Mouse (Mus musculus) gastrocnemius, adult 18-20 months (tissue): ENCODE results near the gene Zfp346. TPM values are rescaled to one million over a fixed set of nuclear protein-coding genes. Genes with fewer than 3 reads are reported as not detected.
A peak's percentile ranks its signal among the peaks of the same experiment; 100 is the strongest.

Experiments
- DNase-seq: peaks from one replicate; pipeline ENCODE4 v3.0.0; 2021; ENCODE audit warnings: low spot score
- total RNA-seq, 2 experiments: library from RNA; stranded (reverse); gene quantifications; 2 replicates each; pipeline ENCODE4 v1.2.3; 2021

Gene Zfp346
- total RNA-seq, 2 experiments from 2014 or later = 12.1 to 14.5 TPM

DNA sequence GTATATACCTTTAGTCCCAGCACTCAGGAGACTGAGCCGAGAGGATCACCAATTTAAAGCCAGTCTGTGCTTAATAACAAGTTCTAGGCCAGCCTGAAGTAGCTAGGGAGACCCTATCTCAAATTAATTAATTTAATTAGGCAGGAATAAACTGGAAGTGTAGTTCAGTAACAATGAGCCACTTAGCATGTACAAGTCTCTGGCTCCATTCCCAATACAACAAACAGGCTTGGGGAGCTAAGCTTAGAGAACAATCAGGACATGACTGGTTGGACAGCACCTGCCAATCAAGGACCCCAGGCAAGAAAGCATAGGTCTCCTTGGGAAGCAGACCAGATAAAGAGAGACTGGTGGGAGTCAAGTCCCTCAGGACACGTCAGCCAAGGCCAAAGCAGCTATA is 35.2 kb downstream of the Zfp346 start:
- no peak for DNase-seq

DNA sequence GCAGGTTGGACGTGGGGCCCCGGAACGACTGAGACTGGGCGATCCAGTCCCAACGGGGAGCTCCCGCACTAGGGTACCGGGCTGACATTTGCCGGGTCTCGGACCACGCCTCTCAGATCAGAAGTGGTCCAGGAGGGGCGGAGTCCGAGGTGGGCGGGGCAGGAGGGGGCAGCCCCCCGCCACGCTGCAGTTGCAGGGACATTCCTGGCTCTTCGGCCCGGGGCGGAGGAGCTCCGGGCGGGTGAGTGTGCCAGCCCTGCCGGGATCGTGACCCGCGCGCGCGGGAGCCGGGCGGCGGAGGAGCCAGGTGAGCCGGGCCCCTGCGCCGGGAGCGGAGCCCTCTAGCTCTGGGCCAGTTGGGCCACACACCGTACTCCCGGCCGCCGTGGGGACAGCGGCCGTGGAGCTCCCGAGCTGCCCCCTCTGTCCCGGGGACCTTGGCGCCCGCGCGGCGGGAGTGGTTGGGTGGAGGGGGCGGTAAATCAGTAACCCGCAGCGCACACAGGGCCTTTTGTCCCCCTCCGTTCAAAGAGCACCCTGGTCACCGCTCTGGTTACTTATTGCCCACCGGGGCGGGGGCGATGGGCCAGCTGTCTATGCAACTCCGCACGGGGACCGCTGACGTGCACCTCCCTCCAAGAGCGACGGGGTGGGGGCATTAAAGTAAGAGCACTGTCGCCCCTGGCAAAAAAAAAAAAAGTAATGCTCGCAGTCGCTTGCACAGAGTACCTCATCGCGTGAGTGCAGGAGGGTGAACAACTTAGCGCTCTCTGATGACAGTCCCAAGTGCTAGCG is 47.7 kb downstream of the Zfp346 start, which contains the start of gene Fgfr4:
TSS of gene Fgfr4 (plus strand) at position 20 of the 795 bp plus-strand sequence.
- DNase-seq = no peak

DNA sequence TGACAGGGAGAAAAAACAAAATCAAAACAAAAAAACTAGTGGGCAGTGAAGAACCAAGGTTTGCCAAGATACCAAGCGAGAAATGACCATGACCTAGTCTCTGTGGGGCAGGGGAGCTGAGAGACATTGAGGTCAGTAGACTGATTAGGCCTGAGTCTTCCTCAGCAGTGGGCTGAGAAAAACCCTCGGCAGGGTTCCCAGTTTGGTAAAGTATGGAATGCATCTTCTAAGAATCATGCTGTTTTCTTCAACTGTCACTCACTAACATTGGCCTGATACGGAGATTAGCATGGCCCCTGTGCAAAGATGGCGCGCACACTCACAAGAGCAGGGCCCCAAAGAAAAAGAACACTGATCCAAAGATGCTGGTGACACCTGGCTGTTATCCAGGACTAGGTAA is 48.8 kb downstream of the Zfp346 start:
- no peak for DNase-seq

DNA sequence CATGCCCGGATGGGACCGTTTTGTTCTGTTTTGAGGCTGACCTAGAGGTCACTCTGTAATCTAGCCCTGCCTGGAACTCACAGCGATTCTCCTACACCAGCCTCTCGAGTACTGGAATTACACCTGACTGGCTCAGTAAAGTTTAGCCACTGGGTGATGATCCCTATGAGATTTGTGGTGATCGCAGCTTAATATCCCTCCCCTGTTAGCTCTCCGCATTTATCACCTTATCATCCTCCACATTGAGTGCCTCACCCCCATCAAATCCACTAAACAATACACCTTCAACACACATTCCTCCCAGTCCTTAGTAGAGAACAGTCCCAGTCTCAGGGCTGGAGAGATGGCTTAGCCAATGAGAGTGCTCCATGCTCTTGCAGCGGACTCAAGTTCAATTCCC is 57.3 kb downstream of the Zfp346 start:
- no peak for DNase-seq

DNA sequence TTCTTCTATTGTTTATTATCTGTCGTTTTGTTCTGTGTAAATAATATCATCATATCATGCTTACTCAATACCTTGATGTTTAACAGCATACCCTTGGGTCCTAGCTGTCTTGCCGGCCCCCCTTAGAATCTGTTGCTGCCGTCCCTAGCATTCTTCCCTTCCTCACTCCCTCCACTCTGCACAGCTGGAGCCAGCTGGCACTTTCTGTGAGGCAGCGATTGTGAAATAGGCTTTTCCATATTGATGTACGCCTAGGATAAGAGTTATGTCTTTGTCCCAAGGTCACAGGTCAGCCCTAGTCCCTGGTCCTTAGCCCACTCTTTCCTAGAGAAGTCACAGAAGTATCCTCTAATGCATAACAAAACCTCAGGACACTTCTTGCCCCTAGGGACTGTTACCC is 58.4 kb downstream of the Zfp346 start:
- DNase-seq = no peak

DNA sequence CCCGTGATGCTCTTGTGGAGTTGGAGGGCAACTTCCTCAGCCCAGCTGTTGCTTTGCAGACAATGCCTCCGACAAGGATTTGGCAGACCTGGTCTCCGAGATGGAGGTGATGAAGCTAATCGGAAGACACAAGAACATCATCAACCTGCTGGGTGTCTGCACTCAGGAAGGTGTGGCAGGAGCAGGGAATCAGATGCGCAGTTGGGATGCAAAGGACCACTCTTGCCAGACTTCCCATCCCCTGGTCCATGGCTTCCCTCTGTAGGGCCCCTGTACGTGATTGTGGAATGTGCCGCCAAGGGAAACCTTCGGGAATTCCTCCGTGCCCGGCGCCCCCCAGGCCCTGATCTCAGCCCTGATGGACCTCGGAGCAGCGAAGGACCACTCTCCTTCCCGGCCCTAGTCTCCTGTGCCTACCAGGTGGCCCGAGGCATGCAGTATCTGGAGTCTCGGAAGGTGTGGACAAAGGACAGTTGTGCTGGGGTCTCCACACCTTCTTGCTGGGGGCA is 60.8 kb downstream of the Zfp346 start:
- DNase-seq = no peak

DNA sequence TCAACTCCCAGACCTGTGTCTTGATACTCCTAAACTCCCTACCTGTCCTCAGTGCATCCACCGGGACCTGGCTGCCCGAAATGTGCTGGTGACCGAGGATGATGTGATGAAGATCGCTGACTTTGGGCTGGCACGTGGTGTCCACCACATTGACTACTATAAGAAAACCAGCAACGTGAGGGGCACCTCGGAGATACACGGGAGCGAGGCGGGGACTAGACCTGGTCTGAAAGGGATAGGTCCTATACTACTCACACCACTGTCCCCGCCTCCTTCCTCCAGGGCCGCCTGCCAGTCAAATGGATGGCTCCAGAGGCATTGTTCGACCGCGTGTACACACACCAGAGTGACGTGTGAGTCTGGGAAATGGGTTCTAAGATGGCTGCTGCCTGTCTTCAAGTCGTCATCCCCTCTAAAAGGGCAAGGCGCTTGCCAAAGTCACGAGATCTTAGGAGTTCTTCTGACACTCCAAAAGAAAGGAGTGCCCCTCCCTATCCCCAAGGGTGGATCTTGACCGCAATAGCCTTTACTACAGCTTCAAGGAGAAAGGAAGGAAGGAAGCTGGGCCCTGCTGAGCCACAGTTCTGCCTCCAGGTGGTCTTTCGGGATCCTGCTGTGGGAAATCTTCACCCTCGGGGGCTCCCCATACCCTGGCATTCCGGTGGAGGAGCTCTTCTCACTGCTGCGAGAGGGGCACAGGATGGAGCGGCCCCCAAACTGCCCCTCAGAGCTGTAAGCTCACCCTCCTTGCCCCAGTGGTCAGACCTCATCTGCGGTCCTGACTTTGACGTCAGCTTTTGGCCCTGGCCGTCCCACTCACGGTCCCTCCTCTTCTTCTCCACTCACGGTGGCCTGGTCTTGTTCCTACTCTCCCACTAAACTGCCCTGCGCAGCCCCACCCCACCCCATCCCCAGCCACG is 62.0 kb downstream of the Zfp346 start:
- DNase-seq = no peak

DNA sequence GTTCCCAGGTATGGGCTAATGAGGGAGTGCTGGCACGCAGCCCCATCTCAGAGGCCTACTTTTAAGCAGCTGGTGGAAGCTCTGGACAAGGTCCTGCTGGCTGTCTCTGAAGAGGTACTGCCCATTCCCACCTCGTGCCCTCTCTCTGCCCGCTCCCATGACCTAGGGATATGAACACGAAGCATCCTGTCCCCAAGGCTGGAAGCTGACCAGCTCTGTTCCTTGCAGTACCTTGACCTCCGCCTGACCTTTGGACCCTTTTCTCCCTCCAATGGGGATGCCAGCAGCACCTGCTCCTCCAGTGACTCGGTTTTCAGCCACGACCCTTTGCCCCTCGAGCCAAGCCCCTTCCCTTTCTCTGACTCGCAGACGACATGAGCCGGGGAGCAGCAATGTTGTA is 62.7 kb downstream of the Zfp346 start:
- no peak for DNase-seq

DNA sequence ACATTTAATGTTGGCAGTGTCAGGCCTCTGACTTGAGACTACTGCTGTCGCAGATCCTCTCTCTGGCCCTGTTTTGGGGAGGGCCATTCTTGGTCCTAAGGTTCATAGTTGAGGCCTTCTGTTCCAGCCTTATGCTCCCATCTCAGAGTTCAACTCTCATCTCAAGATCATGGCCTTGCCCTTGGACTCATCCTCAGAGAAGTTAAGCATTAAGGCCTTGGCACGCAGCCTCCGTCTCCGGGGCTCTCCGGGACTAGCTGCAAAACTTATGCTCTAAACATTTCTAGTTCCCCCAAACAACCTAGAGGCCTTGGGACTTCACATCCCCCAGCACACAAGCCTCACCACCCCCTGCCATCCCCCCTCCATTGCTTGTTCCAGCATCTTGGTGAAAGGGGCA is 63.1 kb downstream of the Zfp346 start:
- no peak for DNase-seq

DNA sequence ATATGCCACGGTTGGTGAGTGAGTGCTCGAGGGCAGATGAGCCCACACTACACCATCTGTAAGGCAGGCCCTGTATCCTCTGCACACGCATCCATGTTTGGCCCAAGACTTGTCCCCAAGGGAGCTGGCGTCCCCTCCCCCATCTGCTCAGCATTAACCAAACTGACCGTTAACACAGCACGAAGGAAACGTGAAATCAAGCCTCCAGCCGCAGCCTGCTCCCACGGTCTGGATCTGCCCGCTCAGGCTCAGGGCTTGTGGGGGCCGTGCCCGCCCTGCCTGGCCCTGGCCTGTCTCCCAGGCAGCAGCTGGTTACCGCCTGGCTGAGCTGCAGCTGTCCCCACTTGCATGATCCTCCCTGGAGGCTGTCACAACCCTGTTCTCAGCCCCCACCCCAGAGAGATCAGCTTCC is 63.9 kb downstream of the Zfp346 start:
- peak; percentile 83 for DNase-seq

DNA sequence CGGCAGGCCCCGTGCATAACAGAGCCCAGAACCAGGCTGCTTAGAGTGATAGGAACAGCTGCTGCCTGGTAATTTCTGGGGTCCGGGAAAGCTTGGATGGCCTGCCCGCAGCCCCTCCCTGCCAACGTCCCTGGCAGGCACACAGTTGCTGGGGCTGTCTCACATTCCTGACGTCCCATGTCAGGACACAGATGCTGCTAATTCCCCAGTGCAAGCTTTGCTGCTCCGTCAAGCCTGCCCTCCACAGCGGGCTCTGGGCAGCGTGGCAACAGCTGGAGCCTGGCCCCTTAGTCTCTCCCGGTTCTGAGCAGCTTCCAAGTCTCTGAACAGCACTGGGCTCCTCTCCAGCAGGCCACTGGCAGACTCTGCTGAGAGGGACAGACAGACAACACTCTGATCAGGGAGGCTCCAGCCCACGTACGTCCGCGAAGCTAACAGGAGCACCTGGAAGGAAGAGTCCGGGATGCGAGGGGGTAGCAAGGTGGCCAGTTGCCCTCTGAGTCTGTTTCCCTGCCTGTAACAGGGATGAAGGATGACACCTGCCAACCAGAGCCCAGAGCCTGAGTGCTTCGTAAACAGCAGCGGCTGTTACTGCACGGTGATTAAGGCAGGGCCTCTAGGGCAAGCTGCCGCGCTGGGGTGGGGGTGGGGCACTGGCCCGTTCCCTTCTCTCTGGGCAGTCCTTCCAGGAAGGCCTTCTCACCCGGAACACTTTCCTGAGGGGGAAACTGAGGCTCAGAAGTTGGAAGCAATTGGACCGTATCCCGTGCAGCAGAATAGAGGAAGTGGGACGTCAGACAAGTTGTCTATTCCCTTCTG is 66.6 kb downstream of the Zfp346 start:
- peak; percentile 70 for DNase-seq

DNA sequence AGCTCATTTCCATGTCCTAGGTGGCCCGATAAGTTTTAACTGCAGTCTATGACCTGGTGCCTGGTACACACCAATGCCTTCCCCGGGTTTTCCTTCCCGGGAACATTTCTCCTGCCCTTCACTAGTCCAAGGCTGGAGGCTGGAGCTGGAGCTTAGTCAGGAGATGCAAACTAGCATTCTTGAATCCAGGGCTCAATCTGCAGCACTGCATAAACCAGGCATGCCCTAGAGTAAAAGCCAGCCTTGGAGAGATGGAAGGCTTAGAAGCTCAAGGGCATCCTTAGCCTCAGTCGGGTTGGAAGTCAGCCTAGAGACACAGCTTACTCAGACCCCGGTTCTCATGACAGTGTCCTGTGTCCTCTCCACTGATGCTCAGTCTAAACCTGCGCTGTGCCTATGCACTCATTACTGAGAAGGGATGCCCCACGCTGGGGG is 67.2 kb downstream of the Zfp346 start:
- DNase-seq = no peak

DNA sequence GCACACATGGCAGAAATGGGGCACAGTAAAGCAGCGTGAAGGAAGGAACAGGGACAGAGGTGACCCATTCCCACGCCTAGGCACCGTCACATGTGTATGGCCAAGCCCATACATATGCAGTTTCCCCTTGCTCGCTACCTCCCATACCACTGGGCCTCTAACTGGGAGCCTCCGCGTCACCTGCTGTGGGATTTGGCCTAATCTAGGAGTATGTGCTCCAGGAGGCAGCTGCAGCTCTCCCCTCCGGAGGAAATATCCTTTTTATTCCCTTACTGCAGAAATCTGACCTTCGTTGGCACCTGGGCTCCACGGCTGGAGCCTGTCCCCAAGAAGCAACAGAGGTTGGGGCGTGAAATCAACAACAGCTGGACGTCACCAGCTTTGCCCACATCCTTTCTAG is 69.2 kb downstream of the Zfp346 start:
- no peak for DNase-seq

DNA sequence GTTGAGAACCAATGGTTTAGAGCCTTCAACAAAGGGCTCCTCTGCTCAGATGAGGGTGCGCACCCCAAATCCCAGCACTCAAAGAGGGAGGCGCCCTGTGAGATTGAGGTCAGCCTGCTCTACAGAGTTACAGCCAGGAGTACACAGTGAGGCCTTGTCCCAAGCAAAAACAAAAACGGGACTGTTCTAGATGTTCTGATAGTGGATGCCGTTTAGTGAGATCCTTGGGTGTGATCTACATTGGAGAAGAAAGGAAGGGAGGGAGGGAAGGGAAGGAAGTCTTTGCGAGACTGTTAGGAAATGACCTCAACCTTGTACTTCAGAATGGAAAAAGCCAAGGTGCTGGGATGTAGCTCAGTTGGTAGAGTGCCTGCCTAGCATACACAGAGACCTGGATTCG is 71.2 kb downstream of the Zfp346 start:
- DNase-seq = no peak

DNA sequence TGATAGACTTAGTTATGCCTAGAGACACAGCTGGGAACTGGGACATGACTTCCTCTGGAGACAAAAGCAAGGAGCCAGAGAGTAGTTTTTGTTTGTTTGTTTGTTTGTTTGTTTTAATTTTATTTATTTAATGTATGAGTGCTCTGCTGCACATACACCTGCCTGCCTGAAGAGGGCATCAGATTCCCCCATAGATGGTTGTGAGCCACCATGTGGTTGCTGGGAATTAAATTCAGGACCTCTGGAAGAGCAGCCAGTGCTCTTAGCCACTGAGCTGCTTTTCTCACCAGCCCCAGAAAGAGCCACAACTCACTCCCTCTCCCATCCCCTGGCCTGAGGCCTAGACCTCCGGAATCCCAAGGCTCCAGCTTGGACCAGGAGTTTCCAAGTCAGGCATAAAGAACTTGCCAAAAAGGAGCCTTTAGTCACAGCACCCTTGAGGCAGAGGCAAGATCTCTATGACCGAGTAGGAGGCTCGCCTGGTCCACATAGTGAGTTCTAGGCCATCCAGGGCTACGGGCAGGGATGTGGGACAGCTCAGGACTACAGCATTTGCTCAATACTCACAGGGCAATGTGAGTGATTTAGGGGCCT is 72.9 kb downstream of the Zfp346 start:
- DNase-seq = peak; percentile 56

DNA sequence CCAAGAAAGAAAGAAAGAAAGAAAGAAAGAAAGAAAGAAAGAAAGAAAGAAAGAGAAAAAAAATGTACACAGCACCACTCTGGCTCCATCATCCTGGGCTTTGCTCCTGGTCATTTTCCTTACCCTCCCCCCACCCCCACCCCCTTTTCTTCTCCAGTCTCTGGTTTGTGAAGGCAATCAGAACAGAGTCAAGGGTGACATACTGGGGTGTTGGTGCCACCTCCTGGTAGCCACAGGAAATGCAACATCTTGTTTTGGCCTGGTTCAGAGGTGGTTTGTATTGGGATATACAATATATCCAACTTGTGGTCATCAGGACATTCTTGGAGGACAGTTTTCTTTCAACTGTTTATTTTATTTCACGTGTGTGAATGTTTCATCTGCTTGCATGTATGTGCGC is 73.4 kb downstream of the Zfp346 start:
- peak; percentile 80 for DNase-seq

DNA sequence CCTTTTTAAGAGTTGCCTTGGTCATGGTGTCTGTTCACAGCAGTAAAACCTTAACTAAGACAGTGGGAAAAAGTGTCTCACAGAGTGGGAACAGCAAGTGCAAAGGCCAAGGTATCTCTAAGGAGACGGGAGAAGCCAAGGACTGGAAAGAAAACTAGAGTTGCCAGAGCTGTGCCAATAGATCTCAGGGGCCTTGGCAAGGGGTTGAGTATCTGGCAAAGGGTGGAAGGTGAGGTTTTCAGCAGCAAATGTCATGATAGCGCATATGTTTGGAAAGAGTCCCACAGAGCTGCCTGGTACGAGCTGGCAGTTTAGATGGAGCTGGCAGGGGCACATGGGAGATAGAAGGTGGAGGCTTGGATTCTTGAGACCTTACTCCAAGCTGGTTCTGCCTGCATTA is 74.5 kb downstream of the Zfp346 start:
- DNase-seq = no peak

DNA sequence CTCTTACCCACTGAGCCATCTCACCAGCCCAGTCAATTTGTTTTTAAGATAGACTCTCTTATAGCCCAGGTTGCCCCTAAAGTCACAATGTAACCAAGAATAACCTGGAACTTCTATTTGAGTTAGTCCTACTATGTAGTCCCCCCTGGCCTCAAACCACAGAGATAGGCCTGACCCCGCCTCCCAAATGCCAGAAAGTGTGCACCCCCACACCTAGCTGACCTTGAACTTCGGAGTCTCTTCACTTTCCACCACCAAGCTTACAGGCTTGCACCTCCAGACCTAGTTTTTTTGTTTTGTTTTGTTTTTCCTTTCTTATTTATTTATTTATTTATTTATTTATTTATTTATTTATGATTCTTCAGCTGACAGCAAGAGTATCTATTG is 76.7 kb downstream of the Zfp346 start:
- no peak for DNase-seq

DNA sequence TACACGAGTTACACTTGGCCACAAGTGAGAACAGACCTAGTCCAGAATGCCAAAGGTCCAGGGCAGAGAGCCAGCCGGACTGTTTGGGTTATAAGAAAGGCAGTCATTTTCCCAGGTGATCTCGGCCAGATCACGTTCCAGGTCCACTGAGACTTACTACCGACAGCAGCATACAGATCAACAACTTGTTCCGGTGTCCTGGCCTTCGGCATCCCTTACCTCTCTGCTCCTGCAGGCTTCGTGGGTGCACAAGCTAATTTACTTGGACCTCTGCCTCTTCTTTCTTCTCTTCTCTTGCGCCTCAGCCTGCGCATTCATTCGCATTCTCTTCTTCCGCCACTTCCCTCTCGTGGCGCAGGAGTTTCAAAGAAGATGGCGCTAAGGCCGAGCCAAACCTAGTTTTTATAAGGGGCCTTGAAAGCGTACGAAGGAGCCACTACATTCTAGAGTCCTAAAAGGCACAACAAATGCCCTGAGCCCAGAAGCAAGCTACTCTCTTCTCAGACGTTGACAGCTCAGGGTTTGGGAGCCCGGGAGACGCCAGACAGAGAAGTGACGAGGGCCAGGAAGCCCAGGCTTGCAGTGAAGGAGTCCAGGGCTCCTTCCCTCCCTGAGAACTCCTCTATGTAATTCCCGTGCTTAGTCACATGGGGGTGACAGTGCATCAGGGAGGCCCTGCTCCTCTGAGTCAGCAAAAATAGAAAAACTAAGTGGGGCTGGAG is 77.2 kb downstream of the Zfp346 start:
- DNase-seq = peak; percentile 86

DNA sequence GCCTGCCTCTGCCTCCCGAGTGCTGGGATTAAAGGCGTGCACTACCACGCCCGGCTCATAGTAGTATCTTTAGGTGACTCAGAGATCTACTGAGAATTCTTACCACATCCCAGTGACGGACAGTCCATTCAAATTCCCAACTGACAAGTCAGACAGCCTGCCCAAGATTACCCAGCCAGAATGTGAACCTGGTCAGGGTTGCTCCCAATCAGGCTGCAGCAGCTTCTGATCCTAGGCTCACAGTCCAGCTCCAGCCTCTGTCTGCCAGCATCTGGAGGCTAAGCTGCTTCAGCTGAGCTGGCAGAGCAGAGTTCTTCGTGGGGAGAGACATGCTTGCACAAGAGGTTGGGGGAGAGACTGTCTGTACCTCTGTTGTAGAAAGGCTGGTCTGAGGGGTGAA is 78.3 kb downstream of the Zfp346 start:
- DNase-seq = no peak
